Mouse (Mus musculus) kidney, postnatal 4 days (tissue): ENCODE measurements around the gene Cd180.

Source experiments
- DNase-seq, 2 experiments: peaks; one replicate each; pipeline ENCODE4 v3.0.0; 2021; ENCODE audit warnings: mixed read lengths in 2 of 2

The Cd180 gene

DNA sequence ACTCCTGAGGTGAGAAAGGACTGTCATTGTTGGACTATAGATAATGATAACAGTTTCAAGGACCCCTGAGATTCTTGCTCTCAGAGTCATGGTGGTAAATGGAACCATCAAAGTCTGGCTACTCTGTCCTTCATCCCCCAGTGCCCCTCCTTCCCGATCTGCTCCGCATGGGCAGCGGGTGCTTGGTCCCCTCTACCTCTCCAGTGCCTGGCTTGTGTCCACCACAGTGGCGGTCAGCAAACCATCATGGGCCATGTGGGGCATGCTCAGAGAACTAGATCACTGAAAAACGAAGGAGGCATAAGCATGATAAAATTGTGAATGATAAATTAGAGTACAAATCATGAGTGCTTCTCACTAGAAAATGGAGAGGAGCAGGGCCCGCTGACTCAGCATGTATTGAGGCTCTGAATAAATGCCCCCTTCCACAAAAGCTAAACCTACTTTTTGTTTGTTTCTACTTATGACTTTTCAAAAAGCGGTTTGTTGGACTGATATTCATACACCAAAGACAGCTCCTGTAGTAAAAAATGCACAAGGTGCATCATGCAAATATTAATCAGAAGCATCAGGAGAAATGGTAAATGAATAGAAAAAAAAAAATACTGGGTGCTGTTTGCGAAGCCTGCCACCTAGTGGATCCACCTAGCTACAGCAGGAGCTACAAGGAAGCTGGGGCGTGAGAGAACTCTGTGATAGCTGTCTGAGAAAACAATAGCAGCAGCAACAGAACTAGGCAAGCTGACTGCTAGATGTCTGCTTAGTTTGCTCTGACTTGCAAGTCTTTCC lies 51.3 kb downstream of the Cd180 start:
- DNase-seq = peak; percentile 72 to 79

GRCm38 (mm10) chr13:102745270-102745600 lies 51.9 kb downstream of the Cd180 start:
- no peak for DNase-seq

GRCm38 (mm10) chr13:102745626-102746342 lies 52.4 kb downstream of the Cd180 start:
- DNase-seq = no peak

DNA sequence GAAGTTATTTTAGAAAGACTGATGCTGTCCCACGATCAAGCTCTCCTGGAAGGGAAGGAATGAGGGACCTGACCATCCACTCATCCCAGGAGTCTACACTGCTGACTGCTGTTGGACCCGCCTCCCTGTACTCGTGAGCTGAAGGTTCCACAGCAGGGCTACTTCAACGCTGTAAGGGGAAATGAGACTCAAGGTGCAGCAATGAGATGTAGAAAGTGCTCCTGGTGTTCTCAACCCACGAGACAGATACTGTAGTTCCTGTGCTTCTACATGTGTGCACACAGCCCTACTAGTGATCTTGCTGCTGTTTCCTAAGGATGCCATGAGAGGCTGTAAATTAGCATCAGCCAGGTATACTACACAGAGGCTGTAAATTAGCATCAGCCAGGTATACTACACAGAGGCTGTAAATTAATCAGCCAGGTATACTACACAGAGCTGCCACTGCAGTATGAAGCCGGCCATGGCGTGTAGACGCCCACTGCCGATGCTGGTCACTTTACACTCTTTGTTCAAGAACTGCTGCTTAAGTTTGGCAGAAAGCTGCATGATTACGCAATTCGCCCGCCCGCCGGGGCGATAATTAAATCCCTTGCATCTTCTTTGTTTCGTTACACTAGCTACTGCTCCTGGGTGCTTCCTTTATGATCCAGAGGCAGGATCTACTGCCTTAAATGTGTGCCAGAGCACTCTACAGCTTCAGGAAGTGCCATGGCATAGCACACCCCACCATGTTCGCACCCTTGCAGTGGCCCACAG lies 53.6 kb downstream of the Cd180 start:
- DNase-seq = no peak

GRCm38 (mm10) chr13:102749194-102749593 lies 55.8 kb downstream of the Cd180 start:
- no peak for DNase-seq

DNA sequence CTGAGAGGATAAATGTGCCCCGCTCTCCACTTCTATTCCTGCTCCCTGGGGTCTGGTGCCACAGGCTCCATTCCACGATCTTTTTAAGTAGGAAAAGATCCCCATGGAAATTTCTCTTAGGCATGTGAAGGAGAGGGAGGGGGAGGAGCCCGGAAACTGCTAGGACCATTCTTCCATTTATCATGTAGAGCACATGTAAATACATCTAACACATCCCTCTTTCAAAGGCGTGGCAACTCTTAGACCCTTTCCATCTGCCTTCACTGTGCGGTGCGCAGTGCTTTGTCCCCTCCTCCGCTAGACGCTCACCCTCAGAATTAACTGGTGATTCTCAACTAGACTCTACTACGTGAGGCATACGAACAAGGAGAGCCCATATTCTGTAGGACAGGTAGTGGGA lies 56.5 kb downstream of the Cd180 start:
- no peak for DNase-seq

GRCm38 (mm10) chr13:102753714-102754556 lies 60.6 kb downstream of the Cd180 start:
- no peak for DNase-seq

- DNase-seq = no peak
Measured at GRCm38 (mm10) chr13:102755124-102755523, 61.8 kb downstream of the Cd180 start.

DNA sequence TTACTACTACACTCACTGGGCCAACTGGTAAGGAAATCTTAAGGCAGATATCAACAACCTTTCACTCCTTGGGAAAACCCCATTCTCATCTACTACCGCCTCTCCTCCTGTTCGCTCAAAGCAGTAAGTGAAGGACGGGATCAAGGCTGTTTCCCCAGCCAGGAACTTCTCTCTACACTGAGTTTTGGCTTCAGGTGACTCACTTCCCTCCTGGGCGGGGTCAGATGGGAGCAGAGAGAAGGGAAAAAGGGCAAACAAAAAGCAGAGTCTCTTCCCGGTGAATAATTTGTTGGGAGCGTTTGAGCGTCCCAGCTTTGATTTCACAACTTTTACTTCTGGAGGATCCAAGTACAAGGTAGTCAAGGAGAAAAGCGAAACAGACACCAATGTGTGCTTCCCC lies 62.7 kb downstream of the Cd180 start:
- DNase-seq = no peak

DNA sequence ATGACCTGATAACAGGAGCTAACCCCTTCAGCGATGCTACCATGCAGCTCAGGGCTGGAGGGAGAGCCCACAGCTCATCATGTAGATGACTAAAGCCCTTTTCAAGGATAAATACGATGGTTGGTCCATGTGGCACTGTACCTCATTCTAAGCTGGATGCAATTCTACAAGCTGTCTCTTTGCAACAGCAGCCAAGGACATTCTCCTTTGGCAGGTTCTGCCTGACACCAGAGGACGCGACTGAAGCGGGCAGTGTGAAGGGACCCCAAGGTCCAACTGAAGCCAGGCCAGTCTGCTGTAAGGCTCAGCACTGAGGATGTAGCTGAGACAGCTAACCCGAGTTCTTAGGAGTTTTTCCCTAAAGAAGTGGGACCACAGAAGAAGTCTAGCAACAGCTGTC lies 64.7 kb downstream of the Cd180 start:
- no peak for DNase-seq

DNA sequence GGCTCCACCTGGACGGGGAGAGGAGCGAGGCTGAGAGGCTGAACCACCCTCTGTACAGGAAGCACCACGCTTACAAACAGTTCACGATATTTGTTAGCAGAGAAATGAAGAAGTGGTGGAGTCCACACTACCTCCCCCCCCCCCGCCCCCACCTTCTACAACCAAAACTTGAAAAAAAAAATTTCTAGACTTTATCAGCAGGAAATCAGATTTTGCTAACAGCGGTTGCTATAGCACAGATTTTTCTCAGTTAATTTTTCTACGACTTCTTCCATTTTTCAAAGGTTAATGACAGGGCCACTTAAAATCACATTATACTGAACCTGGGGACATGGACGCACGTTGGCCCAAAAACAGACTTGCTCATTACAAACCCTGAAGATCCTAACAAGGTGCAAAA lies 68.1 kb downstream of the Cd180 start:
- no peak for DNase-seq

- DNase-seq = no peak
Measured at GRCm38 (mm10) chr13:102762203-102762602, 68.8 kb downstream of the Cd180 start.

DNA sequence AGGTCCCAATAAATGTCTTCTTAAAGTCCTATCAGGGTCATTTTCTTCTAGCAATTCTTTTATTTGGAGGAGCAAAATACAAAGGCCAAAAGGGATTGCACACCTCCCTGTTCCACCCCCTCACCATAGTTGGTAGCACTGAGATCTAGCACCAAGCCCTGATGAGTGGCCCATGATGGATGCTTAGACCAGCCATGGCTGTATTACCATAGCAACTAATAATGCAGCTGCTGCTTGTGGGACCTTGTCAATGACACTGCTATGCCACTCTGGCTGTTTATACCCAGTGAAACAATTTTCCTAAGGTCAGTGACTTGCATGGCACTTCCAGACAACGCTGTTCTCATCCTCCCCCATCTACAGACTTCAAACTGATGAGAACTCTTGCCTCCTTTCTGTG lies 70.9 kb downstream of the Cd180 start:
- DNase-seq = no peak

DNA sequence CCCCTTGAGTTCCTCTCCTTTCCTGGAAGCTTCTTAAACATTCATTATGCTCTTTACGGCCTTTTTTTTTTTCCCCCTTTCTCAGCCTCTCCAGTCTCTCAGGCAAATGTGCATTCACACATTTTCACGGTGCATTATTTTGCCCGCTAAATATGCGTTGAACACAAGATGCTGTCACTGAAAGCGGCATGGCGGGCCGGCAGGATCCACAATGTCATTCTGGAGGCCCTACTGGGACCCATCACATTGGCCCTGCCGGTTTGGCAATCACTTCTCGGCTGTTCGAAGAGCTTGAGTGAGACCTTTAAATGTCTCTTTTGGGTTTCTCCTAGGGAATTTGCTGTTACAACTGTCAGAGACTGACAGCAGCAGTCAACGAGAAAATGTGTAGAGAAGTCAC lies 71.9 kb downstream of the Cd180 start:
- no peak for DNase-seq

DNA sequence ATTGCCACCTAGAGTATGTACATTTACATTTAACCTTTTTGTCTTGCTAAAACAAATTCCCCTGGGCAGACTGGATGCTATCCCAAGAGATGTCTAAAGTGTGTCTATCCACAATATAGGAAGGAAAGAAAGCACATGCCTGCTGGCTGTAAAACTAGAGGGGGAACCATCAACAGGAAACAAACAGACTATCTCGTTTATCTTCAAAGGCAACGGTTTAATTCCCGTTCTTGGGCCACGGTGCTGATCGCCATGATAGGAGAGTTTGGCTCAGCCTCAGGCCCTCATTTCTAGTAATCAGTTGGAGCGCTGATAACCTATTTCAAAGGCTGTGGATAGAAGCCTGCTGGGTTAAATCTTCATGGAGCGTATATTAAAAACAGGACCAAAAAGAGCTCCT lies 73.8 kb downstream of the Cd180 start:
- DNase-seq = no peak

GRCm38 (mm10) chr13:102768512-102768911 lies 75.2 kb downstream of the Cd180 start:
- DNase-seq = no peak

GRCm38 (mm10) chr13:102770194-102770593 lies 76.8 kb downstream of the Cd180 start:
- DNase-seq = no peak

DNA sequence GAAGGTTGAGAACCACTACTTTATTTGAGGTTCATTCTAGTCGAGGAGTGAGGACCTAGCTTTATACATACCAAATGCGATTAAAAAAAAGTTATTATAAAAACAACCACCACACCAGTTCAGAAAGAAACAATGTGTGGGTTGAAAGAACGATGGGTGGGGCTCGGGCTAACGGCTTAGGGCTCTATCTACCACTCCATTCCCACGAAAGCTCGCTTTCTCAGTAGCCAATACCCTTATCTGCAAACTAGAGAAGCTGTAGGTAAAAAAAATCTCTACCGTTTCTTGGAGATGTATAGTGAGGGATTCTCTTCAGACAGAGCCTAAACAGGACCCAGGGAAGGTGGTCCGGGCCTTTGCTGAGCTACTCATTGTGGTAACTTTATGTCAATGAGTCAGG lies 79.8 kb downstream of the Cd180 start:
- DNase-seq = no peak

DNA sequence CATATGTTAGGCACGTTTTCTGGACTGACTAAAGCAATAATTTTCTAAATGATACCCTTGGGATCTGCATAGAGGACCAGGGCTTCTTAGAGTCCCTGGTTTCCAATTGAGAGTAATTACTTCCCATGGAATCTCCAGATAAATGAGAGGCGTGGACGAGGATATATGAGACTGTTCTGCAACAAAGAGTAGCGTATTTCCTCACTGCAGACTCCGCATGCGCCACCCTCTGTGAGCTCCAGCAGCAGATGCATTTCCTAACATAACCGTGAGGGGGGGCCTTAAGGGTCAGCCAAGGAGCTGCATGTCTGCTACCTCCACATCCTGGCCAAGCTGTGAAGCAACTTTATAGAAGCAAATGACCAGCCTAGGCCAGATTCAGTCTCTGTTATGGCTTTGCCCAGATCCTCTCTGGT lies 81.4 kb downstream of the Cd180 start:
- DNase-seq = peak; percentile 61 to 74

DNA sequence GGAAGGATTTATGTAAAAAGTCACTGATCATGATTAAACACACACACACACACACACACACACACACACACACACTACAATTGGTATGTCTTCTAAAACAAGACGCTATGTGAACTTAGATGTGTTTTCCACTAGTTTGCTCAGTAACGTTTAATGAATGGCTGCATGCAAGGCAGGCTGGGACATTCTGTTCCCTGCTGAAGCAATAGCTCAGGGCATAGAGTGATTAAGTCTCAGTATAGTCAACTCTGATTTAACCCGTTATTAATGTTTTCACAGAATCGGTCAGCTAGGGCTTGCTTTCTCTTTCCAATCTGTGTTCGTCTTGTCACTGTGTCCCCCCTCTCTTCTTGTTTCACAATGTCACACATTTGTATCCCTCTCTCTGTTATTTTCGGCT lies 82.1 kb downstream of the Cd180 start:
- DNase-seq = no peak

GRCm38 (mm10) chr13:102778859-102779258 lies 85.5 kb downstream of the Cd180 start:
- no peak for DNase-seq

GRCm38 (mm10) chr13:102779275-102779674 lies 85.9 kb downstream of the Cd180 start:
- DNase-seq = no peak
